Mouse (Mus musculus) heart, adult 2 months (tissue): ENCODE data around the gene 4930539E08Rik. TPM values are rescaled to one million over a fixed set of nuclear protein-coding genes. Genes with fewer than 3 reads are reported as not detected.
A peak's percentile ranks its signal among the peaks of the same experiment; 100 is the strongest.

Experiments used
- DNase-seq, 2 experiments: peaks; one replicate each; pipeline ENCODE4 v3.0.0; 2021
- H3K27ac ChIP-seq: fragments of 200-600 bp; 2 replicates; pipeline ENCODE4 v1.8.1; 2022
- H3K27me3 ChIP-seq: fragments of 200-500 bp; 2 replicates; pipeline ENCODE4 v1.6.1; 2012; ENCODE audit warnings: mild to moderate bottlenecking, low read length, inconsistent platforms, mixed read lengths; ENCODE audit not compliant: control insufficient read depth, insufficient read depth
- H3K36me3 ChIP-seq: fragments of 200-500 bp; 2 replicates; pipeline ENCODE4 v1.6.1; 2012; ENCODE audit warnings: low read length, inconsistent platforms; ENCODE audit not compliant: control insufficient read depth, insufficient read depth
- H3K4me1 ChIP-seq: fragments of 200-500 bp; 2 replicates; pipeline ENCODE4 v1.6.1; 2011; ENCODE audit warnings: low read length; ENCODE audit not compliant: control insufficient read depth, insufficient read depth
- H3K4me3 ChIP-seq: fragments of 200-600 bp; 2 replicates; pipeline ENCODE4 v1.8.1; 2022
- H3K79me2 ChIP-seq: fragments of 200-500 bp; replicated peaks from 2 replicates; pipeline ENCODE4 v1.6.1; 2012; ENCODE audit warnings: mild to moderate bottlenecking, inconsistent platforms, low read length, moderate library complexity, mixed read lengths; ENCODE audit not compliant: control insufficient read depth, insufficient read depth
- H3K9ac ChIP-seq: fragments of 200-500 bp; 2 replicates; pipeline ENCODE4 v1.6.1; 2012; ENCODE audit warnings: low read depth, mild to moderate bottlenecking, control low read depth, inconsistent platforms, low read length, mixed read lengths
- CTCF ChIP-seq: fragments of 200-600 bp; IDR thresholded peaks from 2 replicates; pipeline ENCODE4 v1.8.1; 2022; ENCODE audit warnings: antibody characterized with exemption, mild to moderate bottlenecking, moderate library complexity
- EP300 ChIP-seq: fragments of 200-500 bp; IDR thresholded peaks from 2 replicates; pipeline ENCODE4 v1.6.1; 2011; ENCODE audit warnings: low read depth, low read length, control low read depth; ENCODE audit not compliant: insufficient read depth
- POLR2A ChIP-seq: fragments of 200-500 bp; IDR thresholded peaks from 2 replicates; pipeline ENCODE4 v1.6.1; 2011; ENCODE audit warnings: mild to moderate bottlenecking, low read depth, low read length, control low read depth; ENCODE audit not compliant: insufficient read depth
- WGBS: fragments of 180-500 bp; shearing (Covaris S2); methylation state at CpG from one replicate; pipeline ENCODE4 v1.1.7; 2018; 5-methylcytosine and 5-hydroxymethylcytosine counted together
- intact Hi-C: fragments of 180-260 bp; cut with DNase I; formaldehyde crosslinking; loops from one replicate; pipeline ENCODE4 v1.15.1; 2025
- polyA plus RNA-seq: library from polyadenylated mRNA; depleted of rRNA; stranded (reverse); fragments of >200 nt; gene quantifications from 2 replicates; pipeline ENCODE4 v1.2.3, GENCODE M21; 2012
- total RNA-seq, 2 experiments: library from RNA; stranded (reverse); gene quantifications; 2 replicates each; pipeline ENCODE4 v1.2.3; 2021

Gene 4930539E08Rik
- total and polyA plus RNA-seq, 3 experiments: 0.08 TPM; not detected in 2

DNA sequence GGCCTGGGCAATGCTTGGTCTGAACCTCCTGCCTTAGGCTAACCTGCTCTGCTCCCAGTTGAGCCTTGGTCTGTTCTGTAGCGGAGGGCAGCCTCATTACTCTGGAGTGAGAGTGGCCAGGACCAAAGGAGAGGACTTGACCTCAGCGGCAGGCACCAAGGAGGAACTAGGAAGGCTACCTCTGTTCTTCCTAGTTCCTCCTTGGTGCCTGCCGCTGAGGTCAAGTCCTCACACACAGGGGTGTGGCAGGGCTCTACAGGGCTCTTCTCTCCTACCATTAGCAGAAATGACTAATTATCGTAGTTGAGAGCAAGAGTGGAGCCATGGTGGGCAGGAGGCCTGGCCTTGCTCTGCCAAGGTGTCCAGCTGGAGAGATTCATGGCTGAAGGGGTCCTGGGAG is 47.7 kb downstream of the 4930539E08Rik start:
- TF ChIP-seq CTCF (no peak), POLR2A (no peak), EP300 (no peak)
- Histone ChIP-seq H3K27ac (no peak overlapping the region), H3K79me2 (no peaks in the 10 kb centered on the region), H3K4me3 (no peak overlapping the region), H3K9ac (no peak overlapping the region), H3K36me3 (no peaks in the 10 kb centered on the region), H3K4me1 (no peaks in the 10 kb centered on the region), H3K27me3 (no peaks in the 10 kb centered on the region)
- 82% methylated on average over 4 of the region's 4 CpGs for WGBS
- no peak for DNase-seq
- intact Hi-C loops: no loop called here

DNA sequence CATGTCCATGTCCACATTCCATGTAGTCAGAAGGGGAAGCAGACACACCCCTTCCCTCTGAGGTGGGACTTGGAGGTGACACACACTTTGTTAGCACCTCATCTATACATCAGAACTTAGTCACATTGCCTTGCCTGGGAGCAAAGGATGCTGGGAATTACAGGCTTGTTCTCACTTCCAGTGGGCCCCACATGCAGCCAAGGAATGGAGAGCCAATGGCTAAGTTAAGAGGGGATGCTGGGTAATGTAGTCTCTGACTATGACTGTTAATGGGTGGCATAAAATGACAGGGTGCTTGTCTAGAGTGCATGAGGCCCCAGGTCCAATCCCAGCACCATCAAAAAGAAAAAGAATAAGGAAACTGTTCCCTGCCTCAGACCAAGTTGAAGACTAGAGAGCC is 48.2 kb downstream of the 4930539E08Rik start:
- no peaks in the 10 kb centered on the region for H3K79me2 ChIP-seq
- intact Hi-C loops: no loop called here
- H3K27me3 ChIP-seq: no peaks in the 10 kb centered on the region
- TF ChIP-seq EP300 (no peak), CTCF (no peak), POLR2A (no peak)
- no peak overlapping the region for H3K9ac ChIP-seq
- H3K27ac ChIP-seq: no peak overlapping the region
- H3K4me1 ChIP-seq: no peaks in the 10 kb centered on the region
- DNase-seq: no peak
- H3K36me3 ChIP-seq: no peaks in the 10 kb centered on the region
- H3K4me3 ChIP-seq: no peak overlapping the region

DNA sequence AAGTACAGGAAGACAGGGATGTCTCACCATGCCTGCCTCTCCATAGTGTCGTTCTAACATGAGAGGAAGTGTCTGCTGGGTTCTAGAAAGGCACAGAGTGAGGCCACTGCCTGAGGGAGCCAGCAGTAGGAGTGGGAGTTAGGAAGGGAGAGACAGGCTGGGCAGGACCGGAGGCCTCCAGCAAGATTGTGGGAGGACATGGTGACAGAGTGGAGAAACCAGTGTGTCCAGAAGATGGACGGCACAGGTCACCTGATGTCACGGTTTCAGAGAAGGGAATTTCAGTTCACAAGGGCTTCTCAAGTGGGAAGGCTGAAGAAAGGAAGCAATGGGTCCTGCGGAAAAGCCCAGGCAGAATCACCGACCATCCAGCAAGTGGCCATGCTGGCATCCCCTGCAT is 50.7 kb downstream of the 4930539E08Rik start:
- TF ChIP-seq POLR2A: no peak
- no peak for TF ChIP-seq CTCF
- no peak for TF ChIP-seq EP300
- Histone ChIP-seq H3K27me3 (no peaks in the 10 kb centered on the region), H3K9ac (no peak overlapping the region), H3K4me1 (no peaks in the 10 kb centered on the region), H3K36me3 (no peaks in the 10 kb centered on the region), H3K79me2 (no peaks in the 10 kb centered on the region), H3K27ac (no peak overlapping the region), H3K4me3 (no peak overlapping the region)
- DNase-seq: no peak
- WGBS: 70% methylated on average over 6 of the region's 6 CpGs
- intact Hi-C loops: no loop called here

DNA sequence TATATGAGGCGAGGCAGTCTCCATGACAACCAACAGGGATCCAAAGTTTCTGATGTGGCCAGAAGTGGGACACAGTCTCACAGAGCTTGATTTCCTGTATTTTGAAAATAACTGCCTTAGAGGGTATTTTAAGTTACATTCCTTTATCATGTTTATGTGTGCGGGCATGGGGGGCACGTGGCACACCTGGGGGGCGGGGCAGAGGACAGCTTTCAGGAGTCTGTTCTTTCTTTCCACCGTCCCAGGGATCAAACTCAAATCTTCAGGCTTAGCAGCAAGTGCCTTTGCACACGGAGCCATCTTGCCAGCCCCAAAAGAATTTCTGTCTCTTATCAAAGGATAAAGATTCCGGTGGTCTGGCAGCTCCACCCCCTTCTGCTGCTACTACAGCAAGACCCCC is 51.2 kb downstream of the 4930539E08Rik start:
- Histone ChIP-seq H3K4me3 (no peak overlapping the region), H3K27me3 (no peaks in the 10 kb centered on the region), H3K9ac (no peak overlapping the region), H3K4me1 (no peaks in the 10 kb centered on the region), H3K79me2 (no peaks in the 10 kb centered on the region), H3K27ac (no peak overlapping the region), H3K36me3 (no peaks in the 10 kb centered on the region)
- TF ChIP-seq CTCF (no peak), EP300 (no peak), POLR2A (no peak)
- 58% methylated on average over 7 of the region's 7 CpGs for WGBS
- DNase-seq: no peak
- intact Hi-C loops: no loop called here

DNA sequence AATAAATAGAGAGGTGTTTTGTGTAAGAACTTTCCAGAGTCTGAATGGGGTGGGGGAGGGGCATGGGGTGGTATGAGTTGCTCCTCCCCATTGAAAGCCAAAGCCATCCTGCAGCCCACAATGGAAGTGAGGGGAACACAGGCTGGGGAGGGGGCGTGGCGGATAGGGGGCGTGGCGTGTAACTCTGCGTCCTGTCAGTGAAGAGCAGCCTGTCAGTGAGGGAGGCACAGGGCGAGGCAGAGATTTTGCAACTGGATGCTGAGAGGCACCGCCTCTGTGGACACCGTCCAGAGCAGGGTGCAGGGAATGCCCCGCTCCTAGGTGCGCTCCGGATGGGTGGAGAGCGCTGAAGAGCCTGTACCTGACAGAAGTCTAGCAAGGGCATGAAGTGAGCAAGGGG is 56.9 kb downstream of the 4930539E08Rik start, which contains the start of gene Pnpla1:
Pnpla1 (plus strand) TSS at position 207 of the 400 bp plus-strand sequence.
- TF ChIP-seq POLR2A (no peak), EP300 (no peak), CTCF (no peak)
- H3K36me3 ChIP-seq: no peaks in the 10 kb centered on the region
- H3K79me2 ChIP-seq: no peaks in the 10 kb centered on the region
- intact Hi-C loops: no loop called here
- WGBS: 41% methylated on average over 12 of the region's 12 CpGs
- H3K27ac ChIP-seq: no peak within 1 kb of the TSS
- no peaks in the 10 kb centered on the region for H3K4me1 ChIP-seq
- no peak within 1 kb of the TSS for H3K4me3 ChIP-seq
- H3K27me3 ChIP-seq: no peaks in the 10 kb centered on the region
- DNase-seq: peak in 1 of 2 experiments; percentile 13
- H3K9ac ChIP-seq: no peak within 1 kb of the TSS

DNA sequence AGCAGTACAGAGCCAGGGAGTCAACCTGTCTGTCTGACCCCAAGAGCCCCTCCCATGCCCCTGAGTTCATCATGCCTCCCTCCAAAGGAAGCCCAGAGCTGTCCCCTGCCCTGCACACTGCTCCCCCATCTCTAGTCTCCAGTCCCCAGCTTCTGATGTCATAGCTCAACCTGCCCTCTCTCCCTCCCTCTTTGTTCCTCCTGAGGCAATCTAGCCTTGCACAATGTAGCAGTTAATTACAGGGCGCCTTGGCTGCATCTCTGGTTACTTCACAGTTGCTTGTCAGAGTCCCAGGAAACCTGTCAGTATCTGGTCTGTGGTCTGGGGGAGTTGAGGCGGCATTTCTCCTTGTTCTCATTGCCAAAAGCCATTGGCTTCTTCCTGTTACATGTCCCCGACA is 59.1 kb downstream of the 4930539E08Rik start:
- 59% methylated on average over 3 of the region's 3 CpGs for WGBS

More for the DNA sequence above, 59.1 kb downstream of the 4930539E08Rik start:
- intact Hi-C loops: no loop called here
- H3K27me3 ChIP-seq: no peaks in the 10 kb centered on the region
- H3K27ac ChIP-seq: no peak overlapping the region
- H3K9ac ChIP-seq: no peak overlapping the region
- TF ChIP-seq EP300 (no peak), POLR2A (no peak), CTCF (no peak)
- no peak for DNase-seq
- no peaks in the 10 kb centered on the region for H3K36me3 ChIP-seq
- no peak overlapping the region for H3K4me3 ChIP-seq
- no peaks in the 10 kb centered on the region for H3K4me1 ChIP-seq
- H3K79me2 ChIP-seq: no peaks in the 10 kb centered on the region
